Mouse (Mus musculus) lung, postnatal 25 days (tissue): ENCODE data around the gene Tnfrsf1a.

Experiments
- DNase-seq: peaks from one replicate; pipeline ENCODE4 v3.0.0; 2022; ENCODE audit warnings: low spot score

Tnfrsf1a gene

DNA sequence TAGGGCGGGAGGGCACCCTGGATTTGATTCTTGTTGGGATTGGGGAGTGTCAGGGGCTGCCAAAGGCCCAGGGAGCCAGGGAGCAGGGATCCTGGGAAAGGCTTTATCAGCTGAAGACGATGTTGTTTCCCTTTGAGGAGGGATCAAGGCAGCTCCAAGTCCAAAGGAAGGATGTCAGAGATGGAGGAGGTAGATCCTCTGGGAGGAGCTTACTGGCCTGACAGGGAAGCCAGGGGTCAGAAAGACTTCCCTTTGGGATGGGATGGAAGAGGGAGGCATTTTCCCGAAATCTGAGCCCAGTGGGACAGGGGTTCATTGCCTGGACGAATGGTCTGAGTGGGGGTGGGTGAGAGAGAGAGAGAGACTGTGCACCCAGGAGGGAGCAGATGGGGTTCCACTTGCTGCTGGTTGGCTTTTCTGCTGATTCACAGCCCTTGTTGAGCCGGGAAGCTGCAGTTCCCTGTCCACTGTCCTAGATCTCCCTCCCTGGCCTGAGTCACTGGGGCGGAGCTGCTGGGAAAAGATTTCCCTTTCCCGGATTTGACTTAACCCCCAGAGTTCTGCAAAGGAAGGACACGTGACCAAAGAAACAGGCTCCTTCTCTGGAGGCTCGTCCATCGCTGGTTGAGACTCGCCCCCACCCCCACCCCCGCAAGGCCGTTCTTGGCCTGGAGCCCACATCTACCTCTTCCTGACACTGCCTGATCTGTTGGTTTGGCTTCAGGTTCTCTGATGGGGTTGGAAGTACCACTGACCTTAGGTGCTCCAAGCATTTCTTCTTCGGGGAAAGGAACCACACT lies 5.4 kb downstream of the Tnfrsf1a start:
- peak; percentile 81 for DNase-seq

DNA sequence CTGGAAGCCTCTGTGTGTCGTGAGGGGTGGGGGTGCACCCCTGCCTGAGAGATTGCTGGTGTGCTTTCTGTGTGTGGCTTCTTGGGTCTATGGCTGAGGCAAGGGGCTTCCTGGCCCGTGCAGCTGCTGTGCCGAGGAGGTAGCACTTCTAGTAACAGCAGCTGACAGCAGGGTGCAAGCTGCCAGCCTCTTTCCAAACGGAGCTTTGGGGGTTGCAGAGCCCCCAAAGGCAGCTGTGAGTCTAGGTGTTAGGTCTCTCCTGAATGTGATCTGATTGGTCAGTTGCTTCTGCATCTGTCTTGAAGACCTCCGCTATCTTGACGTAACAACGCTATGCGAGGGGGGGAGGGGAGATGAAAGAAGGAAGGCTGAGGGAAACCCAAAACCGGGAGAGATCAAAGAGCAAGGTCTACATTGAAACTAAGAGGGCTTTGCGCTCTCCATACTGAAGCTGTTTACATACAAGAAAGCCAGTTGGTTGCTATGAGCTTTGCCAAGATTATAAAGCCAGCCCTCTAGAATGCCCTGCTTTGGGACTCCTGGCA lies 6.1 kb downstream of the Tnfrsf1a start:
- no peak for DNase-seq

DNA sequence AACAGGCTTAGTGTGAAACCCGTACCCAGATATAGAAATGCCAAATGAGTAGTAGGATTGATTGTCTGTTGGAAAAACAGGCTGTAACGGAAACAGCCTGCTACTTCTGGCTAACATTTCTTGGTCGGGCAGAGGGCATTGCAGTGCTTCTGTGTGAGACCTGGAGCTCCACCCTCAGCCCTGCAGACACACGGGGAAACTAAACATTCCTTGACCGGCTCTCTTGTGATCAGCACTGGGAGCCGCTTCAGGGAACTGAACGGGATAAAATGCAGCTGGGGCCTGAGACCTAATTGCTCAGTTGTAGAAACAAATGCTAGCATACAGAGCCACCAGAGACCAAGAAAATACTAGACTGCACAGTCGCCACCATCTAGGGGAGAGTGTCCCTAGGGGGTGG lies 7.1 kb downstream of the Tnfrsf1a start:
- DNase-seq = no peak

DNA sequence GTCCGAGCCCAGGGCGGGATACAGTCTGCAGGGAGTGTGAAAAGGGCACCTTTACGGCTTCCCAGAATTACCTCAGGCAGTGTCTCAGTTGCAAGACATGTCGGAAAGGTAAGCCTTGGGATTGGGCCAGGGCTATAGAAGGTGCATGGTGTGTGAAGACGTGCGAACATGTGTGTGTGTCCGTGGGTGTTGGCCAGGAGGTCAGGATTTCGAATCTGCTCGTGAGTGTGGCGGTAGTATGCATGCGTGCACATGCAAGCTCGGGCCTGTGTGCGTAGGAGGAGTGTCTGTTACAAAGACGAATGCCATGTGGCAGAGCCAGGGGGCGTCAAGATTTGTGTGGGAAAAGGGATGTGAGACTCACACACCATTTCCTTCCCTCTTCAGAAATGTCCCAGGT lies 8.2 kb downstream of the Tnfrsf1a start:
- no peak for DNase-seq

DNA sequence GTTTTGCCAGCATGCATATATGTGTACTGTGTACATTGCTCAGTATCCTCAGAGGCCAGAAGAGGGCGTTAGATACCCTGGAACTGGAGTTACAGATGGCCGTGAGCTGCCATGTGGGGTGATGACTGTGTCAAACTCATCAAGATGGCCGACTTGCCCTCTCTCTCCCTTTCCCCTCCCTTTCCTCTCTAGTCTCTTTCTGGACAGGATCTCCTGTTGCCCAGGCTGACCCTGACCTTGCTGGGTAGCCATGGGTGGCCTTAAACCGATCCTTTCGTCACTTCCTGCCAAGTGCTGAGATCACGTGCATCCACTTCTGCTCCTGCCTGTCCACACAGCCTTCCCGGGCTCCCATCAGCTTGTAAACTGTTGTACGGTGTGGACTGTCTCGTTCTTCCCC lies 10.8 kb downstream of the Tnfrsf1a start:
- no peak for DNase-seq

DNA sequence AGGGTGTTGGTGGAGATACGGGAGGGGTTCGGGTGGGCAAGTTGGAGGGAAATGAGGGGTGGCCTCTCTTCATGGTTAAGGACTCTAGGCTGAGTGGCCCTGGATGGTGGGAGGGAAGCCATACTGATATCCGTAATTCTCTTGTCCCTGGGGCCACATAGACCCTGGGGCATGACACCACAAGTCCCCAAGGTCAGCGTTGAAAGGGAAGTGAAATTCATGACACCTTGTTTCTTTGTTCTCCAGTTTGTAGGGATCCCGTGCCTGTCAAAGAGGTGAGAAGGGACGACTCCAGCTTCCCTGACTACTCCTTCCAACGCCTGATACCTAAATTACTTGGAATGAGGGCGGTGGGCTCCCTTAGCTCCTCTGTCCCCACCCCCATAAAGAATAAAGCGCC lies 11.7 kb downstream of the Tnfrsf1a start:
- DNase-seq = no peak

DNA sequence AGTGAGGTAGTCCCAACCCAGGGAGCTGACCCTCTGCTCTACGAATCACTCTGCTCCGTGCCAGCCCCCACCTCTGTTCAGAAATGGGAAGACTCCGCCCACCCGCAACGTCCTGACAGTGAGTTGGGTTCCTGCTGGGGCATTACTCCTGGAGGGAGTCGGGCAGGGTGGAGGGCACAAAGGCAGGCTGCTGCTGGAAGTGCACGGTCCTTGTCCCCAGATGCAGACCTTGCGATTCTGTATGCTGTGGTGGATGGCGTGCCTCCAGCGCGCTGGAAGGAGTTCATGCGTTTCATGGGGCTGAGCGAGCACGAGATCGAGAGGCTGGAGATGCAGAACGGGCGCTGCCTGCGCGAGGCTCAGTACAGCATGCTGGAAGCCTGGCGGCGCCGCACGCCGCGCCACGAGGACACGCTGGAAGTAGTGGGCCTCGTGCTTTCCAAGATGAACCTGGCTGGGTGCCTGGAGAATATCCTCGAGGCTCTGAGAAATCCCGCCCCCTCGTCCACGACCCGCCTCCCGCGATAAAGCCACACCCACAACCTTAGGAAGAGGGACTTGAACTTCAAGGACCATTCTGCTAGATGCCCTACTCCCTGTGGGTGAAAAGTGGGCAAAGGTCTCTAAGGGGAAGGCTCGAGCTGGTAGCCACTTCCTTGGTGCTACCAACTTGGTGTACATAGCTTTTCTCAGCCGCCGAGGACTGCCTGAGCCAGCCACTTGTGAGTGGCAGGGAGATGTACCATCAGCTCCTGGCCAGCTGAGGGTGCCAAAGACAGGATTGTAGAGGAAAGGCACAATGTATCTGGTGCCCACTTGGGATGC lies 12.5 kb downstream of the Tnfrsf1a start:
- DNase-seq = no peak

DNA sequence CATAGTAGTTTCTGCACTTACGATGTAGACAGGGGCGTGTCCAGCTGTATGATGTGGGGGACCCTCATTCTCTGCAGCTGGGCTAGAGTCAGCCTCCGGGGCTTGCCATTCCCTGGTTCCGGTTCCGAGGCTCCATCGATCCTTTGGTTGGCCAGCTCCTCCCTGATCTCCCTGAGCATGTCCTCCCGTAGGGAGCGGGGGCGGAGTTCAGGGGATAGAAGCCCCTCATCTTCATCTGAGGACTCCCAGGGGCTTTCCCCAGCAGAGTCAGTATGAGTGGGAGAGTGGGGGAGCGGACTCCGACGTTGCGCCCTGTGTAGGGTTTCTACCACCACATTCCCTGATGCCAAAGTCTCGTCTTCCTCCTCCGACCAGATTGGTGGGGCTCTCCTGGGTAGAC lies 13.9 kb downstream of the Tnfrsf1a start:
- DNase-seq = no peak

DNA sequence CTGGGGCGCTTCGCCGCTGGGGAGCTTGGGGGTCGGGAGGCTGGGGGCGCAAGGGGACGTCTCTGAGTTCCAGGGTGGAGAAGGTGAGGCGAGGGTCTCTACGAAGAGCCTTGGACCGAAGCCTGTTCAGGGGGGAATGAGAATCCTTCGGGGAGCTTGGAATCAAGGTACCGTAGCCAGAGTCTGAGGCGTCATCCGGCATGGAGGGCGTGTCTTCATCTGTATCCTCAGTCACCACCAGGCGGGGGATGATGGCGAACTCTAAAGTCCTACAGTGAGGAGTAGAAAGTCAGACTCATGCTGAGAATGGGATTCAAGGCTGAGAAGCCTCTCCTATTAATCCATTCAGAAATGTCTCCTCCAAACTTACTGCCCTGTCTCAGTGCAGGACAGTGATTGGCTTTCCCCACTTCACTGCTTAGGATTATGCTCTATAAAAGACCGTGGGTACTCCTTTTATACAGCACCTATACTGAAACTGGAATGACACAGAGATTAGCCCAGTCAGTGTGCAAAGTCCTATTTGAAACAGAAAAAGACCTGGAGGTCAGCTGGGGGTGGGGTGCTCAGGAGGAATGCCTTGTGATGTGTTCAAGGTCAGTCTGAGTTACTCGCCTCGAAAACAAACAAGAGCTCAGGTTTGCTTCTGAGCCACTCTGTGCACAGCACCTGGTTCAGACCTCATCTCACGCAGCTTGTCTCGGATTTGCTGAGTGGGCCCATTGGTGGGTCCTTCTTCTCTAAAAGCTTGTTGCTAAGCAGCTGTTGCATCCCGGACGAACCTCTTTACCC lies 14.5 kb downstream of the Tnfrsf1a start:
- no peak for DNase-seq

DNA sequence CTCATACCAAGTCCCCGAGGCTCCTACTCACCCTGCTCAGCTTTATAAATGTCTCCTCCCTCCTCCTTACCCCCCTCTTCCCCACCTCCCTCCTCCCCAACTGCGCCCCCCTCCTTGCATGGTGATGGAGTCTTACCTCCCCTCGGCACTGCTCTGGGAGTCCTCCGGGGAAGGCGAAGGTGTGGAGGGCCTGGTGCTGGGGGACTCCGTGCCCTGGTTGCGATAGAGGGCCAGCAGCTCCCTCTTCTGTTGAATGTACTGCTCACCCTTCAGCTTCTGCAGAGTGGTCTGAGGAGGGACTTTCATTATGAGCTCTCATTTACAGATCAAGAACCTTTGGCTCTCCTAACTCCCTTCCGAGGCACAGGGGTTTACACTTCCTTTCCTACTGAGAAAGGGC lies 15.3 kb downstream of the Tnfrsf1a start:
- DNase-seq = no peak

DNA sequence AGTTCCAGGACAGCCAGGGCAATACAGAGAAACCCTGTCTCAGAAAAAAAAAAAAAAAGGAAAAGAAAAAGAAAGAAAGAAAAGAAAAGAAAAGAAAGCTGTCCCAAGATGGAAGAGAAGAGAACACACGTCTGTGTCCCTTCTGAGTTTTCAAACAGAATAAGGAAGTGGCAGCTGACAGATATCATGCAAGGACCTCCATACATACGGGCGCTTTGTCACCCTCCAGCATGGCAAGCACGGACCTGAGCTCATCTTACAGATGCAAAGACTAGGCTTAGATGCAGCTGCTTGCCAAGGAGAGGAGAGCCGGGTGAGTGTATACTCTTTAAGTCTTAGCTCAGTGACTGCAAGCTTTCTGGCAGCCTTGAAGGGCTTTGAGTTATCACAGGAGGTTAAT lies 16.4 kb downstream of the Tnfrsf1a start:
- no peak for DNase-seq

DNA sequence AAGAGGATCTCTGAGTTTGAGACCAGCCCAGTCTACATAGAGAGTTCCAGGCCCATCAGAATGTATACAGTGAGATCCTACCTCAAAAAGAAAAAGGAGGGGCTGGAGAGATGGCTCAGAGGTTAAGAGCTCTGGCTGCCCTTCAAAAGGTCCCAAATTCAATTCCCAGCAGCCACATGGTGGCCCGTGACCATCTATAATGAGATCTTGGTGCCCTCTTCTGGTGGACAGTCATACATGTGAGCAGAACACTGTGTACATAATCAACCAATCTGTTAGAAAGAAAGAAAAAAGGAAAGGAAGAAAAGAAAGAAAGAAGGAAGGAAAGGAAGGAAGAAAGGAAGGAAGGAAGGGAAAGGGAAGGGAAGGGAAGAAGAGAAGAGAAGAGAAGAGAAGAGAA lies 17.0 kb downstream of the Tnfrsf1a start:
- DNase-seq = no peak

DNA sequence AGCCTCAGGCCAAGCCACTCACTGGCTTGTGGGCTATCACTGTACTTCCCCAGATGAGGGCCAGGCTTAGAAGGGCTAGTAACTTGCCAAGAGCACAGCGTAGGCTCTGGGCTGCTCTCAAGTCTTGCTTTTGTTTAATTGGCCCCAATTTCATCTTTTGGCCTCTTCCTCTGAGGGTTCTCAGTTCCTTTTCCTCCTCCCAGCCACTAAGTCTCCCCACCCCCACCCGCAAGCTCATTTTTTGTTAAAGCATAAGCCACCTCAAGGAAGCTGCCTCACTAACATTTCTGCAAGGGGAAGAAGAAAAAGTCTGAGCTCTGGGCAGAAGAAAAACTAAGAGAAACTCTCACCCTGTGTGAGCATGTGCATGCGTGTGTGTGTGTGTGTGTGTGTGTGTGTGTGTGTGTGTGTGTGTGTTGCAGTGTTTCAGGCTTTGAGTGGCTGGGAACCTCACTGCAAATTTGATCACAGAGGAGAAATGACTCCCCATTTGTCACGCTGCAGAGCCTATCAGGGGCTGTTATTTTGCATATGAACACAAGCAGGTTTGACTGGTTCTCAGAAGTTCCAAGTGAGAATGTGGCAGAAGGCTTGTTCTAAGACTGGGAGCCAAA lies 18.7 kb downstream of the Tnfrsf1a start:
- DNase-seq = peak; percentile 62

DNA sequence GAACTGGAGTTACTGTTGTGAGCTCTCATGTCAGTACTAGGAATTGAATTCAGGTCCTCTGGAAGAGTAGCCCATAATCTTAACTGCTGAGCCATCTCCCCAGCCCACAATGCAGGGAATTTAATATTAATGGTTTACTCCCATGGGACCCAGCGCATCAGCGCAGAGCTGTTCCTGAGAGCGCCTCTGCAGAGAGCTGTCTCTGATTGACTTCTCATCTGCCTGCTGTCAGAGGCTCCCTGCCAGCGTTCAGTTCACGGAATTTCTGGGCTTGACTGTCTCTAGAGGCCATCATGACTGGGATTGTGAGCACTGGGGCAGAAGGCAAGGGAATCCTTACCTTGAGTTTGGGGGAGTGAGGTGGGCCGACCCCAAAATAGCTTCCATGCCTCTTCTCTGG lies 27.9 kb downstream of the Tnfrsf1a start:
- DNase-seq = no peak

DNA sequence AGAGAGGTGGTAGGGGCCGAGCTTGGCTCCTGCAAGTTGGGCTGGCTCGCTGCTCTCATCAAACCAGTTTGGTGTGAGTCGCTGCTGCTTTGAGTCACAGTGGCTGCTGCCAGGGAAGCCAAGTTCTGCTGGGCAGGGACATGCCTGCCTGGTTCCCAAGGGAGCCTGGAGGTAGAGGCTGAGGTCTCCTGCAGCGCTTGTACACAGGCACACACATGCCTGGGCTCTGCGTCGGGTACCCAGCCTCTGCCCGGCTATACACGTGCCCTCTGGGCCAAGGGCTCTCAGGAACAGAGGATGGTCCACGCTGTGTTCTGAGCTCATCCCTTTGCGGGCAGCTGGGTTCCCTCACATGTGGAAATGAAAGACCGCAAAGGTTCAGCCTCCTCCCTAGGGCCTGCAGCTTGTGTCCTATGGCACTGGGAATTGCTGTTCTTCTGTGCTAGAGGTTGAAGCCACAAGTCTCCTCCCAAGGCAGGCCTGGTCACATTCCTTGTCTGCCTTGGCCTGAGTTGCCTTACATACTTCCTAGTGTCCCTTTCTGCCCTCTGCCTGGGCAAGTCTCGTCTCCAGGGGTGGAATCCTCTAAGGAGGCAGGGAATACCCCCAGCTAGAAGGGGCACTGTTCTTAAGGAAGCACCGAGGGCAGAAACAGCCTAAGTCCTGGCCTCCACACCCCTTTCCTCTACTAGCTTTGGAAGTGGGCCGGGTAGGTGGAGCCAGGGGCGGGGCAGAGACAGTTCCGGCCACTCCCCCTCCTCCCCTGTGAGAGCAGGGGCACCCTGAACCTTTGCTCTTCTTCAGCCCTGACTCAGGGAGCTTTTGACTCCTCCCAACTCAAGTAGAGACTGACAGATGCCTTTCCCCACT lies 28.7 kb downstream of the Tnfrsf1a start:
- DNase-seq = peak; percentile 83

DNA sequence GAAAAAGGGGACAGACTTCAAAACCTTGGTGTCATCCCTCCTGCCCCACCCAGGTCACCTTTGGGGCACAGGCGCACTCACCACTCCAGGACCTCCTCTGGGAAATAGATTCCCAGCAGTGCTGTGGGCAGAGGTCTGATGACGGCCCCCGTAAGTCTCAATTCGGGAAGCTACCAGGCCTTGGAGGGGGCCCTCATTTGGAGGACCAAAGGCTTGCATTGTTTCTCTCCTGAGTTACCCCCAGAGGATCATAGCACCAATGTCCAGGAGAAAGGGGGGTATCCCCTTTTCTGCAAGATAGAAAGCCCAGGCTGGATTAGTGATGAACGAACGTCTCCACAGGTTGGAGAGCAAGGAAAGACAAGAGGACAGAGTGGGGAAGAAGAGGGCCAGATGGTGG lies 29.5 kb downstream of the Tnfrsf1a start:
- no peak for DNase-seq

DNA sequence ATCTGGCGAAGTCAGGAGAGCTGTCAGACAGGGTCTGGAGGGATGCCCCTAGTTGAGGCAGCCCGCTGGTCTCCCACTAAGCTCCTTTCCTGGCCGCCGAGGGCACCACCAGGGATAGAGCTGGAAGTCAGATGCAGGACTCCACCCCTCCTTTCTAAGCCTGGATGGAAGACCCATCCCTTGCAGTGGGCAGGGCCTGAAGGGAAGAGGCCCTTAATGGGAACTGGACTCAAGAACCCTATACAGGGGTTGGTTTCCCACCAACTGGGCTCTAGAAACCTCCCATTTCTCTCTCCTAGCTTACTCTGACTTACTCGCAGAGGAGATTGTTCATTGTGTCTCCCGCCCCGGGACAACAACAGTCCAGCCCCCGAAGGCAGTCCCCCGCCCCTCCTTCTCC lies 30.6 kb downstream of the Tnfrsf1a start:
- no peak for DNase-seq

DNA sequence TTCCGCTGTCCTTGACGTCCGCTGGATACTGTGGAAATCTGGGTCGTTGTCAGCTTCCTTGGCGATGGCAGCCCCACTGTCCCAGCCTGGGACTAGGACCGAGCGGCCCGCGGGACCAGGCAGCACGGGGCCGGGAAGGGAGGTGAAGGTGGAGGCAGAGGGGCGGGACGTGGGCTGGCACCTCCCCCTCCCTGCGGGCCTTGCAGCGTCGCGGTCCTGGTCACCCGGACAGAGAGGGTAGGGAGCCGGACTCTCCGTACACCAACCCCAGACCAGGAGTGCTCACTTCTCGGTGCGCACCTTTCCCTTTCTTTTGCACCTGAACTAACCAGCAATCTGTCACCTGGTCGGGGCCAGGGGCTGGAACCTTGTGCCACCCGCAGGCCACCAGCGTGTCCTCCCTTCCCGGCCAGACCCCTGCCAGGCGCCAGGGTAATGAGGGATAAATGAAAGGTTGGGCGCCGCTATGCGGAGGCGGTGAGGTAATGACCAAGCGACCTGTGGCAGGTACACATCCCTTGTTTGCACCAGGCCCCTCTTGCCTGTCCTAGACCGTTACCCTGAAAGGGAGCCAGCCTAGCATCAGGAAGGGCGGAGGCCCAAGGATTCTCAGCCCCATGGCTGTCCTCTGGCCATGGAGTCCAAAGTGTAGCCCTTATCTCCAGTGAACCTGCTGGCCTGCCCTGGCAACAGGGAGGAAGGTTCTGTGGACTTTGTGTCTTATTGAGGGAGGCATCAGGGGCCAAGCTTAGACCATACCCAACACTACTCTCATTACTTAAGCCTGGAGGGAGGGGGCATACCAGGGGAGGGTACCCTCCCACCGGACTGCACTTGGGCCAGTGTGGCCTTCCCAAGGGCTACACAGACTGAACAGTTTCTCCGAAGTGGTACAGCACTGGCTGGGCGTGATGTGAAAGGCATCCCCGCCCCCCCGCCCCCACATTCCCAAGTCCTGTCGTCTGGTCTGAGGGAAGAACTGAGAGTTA lies 31.5 kb downstream of the Tnfrsf1a start, which contains the start of gene Plekhg6:
Gene Plekhg6 (minus strand): TSS at position 422 of the 989 bp plus-strand sequence.
- peak; percentile 49 for DNase-seq

DNA sequence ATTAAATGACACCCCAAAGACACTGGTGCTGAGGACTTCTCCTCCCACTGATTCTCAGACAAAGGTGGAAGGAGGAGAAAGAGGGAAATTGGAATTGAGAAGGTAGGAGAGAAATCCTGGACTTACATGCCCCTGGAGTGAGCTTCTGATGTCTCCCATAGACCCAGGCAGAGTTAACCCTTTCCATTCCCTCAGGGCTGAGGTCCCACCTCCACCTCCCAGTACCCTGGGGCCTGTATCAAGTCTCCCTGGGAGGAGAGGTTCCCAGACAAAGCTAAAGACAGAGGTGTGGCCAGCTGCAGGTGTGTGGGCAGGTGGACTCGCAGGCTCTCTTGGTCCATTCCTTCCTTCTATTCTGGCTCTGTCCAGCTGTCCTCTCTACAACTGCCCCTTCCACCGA lies 32.9 kb downstream of the Tnfrsf1a start:
- DNase-seq = no peak
